Mouse (Mus musculus): ENCODE measurements at regions not wholly inside any gene's neighbourhood (a gene's known extent, or its start where the extent isn't known, plus 50 kb on each side); places are given as distances from the start of the nearest gene placed in this dataset.

DNA sequence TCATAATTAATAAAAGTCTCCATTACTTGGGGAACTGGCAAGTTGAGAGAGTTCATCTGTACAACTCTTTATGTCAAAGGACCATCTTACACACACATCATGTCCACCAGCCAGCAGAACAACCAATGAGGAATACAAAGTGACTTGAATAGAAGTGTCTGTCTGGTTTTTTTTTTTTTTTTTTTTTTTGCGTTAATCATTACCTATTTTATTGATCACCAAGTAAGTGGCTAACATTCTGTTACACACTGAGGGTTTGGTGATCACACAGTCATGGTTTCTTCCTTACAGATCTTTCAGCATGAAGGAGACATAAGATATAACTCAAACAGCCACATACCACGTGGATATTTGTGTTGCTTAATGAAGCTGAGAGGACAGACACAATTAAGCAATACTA, 147.6 kb upstream of the Adamts3 start:
- no peak for DNase-seq (ENCODE audit: low spot score)

DNA sequence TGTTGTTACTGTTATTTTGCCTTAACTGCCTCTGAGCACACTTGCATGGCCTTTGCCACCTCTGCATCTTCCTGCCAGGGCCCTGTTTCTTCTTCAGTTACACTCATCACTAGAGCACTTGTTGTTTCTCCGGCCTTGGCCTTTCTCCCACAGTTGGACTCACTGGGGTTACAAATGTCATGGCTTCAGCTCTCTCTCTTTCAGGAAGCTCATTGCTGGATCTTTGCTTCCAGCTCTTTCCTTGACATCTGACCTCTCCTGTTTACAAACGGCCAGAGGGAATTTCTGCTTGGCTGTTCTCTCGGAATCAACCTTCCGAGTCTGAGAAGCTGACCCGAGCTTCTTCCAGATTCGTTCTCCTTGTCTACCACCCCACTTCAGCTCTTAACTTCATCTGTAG, 146.6 kb upstream of the Adamts3 start:
- DNase-seq (ENCODE audit: low spot score) = peak; percentile 36

DNA sequence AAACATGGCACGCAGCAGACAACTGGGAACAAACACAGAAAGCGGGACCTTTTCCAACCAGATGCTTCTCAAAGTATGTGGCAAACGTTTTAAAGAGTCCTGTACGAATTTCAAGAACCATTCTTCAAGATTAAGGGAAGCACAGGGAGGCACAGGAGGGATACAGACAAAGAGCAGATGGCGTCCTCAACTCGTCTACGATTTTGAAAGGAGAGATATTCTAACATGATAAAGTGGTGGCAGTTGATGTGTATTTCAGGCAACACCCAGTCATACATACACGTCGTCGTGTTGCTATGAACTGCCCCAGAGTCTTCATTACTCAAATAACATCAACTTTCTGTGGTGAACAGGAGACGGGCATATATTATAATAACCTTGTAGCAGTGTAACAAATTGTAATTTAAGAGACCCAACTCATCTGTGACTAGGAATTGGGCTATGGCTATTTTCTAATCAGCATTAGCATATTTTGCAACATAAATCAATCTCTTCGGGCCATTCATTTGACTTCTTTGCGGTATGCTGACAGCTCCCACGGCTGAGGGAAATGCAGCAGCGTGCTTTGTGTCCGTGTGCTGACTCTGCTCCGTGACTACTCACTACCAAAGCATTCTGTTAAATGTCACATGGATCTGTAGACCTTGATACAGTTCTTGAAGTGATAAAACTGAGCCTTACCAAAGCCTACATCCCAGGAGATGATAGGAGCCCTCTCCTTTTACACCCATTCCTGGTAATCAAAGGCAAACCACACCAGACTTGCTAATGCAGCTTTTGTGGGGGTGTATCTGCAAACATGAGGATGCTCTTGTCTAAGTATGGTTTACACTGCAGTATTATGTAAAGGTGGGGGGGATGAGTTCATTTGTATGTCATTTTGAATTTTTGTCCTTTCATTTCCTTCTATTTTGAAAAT, 144.0 kb upstream of the Adamts3 start:
- DNase-seq (ENCODE audit: low spot score) = no peak

DNA sequence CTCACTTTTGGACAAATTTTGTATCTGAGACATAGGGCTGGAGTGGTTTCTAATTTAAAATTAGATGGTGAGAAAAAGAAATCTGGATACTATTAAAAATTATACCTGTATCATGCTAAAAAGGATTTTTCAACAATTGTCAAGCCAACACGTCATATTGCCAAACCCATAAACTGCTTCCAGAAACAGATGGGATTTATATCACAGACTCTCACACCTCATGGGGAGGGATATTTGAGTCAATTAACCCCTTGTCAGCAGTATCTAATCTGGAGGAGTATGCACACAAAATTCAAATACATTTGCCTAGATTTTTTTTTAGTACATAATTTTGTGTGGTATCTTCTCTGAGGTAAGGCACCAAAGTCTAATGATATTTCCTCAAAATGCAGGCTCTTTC, 138.3 kb upstream of the Adamts3 start:
- no peak for DNase-seq (ENCODE audit: low spot score)

DNA sequence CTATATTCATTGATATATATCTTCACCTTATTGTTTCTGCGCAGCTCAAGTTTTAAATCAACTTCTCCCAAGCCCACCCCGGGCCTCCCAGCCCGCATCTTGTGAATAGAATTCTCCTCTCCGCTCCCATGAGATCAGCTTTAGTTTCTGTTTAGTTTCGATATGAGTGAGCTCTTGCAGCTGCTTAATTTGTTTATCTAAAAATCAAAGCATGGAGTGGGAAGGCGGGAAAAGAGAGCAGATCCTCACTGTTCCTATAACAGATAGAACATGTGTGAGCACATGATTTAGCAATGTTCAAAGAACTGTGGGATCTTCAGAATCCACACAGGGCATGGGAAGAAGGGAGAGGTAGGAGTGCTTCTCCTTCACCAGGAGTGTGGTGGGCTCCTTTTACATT, 117.6 kb upstream of the Adamts3 start:
- no peak for DNase-seq (ENCODE audit: low spot score)

DNA sequence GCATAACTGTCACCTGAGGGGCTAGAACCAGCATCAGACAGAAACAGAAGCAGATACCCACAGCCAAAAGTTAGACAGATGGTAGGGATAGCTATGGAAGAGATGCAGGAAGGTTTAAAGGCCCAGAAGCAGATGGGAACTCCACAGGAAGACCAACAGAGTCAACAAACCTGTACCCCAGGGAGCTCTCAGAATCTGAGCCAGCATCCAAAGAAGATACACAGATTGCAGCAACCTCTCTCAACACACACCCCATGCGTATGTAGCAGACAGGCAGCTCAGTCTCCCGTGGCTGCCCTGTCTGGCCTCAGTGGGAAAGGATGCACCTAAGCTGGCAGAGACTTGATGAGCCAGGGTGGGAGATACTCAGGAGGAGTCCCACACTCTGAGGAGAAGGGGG, 108.4 kb upstream of the Adamts3 start:
- no peak for DNase-seq (ENCODE audit: low spot score)

DNA sequence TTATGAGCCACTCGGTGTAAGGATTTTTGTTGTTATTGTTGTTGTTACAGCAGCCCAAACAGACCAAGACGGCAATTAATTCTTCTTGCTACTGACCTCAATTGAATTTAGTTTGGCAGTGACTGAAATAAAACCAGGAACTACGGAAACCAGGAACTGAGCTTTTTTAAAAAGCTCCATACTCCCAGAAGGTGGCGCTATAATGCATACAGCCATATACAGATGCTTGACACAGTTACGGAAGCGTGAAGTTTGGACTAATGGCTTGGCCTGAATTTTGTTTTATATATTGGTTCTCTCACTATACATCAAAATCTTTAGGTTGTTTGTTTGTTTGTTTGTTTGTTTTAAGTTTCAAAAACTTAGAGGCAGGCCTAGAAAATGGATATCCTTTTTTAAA, 98.5 kb upstream of the Adamts3 start:
- DNase-seq (ENCODE audit: low spot score) = no peak

DNA sequence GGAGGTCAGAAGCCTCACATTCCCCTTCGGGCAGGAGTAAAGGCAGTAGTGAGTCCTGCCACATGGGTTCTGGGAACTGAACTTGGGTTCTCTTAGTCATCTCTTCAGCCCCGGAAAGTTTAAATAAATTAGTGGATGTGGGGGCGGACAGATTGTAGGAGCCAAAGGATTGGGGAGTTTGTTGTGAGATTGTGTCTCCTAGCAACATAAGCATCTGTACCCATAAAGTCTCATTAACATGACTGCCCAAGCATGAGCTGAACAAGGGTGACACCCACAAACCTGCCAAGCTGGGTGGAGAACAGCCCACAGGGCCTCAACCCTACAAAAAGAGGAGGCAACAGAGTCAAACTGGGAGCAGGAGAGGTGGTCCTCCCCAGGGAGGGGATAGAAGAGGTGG, 97.1 kb upstream of the Adamts3 start:
- DNase-seq (ENCODE audit: low spot score) = no peak

DNA sequence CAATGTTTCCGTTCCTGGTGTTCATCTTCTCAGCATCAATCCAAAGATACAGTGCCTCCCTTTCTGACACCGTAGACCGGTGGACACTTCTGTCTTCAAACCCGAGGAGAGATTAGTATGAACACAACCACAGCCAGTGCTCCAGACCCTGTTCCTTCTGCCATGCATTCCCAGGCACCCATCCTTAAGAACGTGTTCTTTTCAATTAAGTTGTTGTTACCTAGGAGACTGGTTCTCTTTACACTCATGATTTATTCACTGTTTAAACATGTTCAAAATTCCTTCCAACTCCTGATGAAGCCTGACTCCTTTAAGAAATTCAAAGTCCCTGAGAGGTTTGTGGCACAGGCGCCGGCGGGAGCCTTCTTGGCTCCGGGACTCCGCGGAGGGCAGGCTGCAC, 69.5 kb upstream of the Adamts3 start:
- no peak for DNase-seq (ENCODE audit: low spot score)

DNA sequence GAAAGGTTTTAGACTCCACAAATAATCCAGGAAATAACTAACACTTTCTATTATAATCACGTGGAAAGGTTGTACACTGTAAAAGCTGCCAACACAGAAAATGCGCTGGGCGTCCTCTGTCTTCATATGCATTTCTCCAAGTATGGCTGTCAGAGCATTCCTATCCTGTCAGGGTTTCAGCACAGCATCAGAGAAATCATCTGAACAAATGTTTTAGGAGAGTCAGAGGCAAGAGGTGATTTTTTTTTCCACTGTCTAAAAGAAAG, 62.5 kb upstream of the Adamts3 start:
- DNase-seq (ENCODE audit: low spot score) = no peak

DNA sequence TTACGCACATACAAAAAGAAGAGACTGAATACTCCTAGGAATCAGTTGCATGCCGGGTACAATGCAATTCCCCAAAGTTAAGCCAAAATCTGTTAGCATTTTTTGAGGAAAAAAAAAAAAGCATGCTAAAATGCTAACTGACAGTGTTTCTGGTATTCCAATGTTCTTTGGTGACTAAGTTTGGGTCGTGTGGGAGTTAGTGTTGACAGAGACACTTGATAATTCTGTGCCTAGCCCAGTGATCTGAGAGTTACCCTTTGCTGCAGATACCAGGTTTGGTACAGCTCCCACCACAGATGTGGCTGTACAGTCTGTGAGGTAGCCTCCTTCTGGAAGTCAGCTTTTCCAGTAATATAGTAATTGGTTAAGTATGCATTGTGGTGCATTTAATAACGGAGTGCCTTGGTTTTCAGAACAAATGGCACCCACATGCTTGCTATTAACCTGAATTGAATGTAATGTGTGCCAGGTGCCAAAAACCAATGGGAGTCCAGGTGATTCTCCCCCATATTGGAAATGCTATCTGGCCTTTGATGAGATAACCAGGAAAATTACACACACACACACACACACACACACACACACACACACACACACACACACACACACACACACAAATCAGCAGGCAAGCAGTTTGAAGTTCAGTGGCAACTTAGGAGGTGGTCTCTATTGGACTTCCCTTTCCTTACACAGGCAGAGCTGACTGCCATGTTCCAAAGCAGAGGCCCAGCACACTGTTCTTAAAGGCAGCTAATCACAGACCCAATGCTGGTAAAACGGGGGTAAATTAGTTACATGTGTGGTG, 61.9 kb upstream of the Adamts3 start:
- no peak for DNase-seq (ENCODE audit: low spot score)

DNA sequence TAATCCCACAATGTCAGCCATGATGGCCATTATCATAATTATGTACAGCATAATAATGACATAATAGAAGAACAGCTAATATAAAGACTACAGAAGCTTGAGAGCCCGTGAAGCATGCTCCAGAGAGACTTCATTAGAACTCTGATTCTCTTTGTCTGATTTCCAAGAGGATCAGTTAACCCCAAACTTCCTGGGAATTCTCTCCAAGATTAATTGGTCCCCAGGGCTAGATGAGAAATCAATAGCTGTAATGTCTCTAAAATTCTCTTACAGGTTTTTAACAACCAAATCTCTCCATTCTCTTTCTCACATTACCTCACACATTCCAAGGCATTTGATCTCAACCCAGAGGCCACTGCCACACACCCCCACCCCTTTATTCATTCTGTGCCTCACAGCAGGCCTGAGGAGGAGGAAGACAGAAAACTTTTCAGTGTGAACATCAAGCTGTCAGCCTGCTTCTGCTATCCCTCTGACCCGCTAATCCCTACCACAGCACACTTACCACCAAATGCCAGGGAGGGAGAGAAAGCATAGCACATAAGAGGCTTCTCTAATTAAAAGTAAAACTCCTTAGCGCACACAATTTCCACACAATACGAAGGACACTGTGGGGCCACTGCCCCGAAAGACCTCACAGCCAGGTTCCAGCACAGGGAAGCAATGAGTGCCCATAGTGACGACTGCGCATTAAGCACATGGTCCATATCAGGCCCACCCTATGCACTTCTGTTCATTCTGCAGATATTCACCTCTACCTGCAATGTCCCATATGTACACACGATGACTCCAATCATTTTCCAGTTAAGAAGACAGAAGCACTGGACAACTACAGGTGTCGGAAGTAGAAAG, 60.4 kb upstream of the Adamts3 start:
- no peak for DNase-seq (ENCODE audit: low spot score)

DNA sequence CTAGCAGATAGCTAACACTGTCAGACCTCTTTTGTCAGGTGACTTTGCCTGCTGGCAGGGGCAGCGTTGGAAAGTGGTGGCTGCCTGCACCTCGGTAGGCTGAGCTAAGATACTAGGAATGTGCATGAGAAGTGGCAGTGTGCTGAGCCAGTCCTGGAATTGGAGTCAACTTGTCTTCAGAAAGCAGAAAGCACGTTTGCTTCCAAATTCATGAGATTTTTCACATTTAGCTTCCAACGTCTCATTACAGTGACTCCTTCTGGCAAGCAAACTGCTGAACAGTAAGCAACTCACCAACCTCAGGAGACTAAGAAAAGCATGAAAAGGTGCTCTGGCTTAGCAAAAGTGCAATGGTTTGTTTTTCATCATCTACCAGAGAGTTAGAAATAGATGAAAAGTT, 59.1 kb upstream of the Adamts3 start:
- no peak for DNase-seq (ENCODE audit: low spot score)

DNA sequence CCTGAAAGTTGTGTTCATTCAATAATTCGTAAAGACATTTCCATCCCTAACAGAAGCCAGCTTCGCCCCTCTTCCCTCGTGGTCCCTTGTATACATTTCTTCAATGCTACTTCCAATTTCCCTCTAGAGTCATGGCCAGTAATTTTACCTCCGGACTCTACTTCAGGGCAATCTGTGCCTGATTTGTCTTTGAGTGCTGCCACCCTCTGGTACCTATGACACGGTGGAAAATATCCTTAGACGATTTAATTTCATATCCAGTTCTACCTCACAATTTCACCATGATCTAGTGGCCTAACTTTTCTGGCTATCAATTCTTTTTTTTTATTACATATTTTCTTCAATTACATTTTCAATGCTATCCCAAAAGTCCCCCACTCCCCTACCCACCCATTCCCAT, 49.9 kb upstream of the Adamts3 start:
- no peak for DNase-seq (ENCODE audit: low spot score)
